Mouse (Mus musculus): ENCODE data around the gene Igdcc3. TPM values are rescaled to one million over a fixed set of nuclear protein-coding genes. Genes with fewer than 3 reads are reported as not detected.

Igdcc3 gene
- polyA plus RNA-seq (2017; shearing (Covaris generic)): under 1 TPM; 0.09 to 0.10 TPM

DNA sequence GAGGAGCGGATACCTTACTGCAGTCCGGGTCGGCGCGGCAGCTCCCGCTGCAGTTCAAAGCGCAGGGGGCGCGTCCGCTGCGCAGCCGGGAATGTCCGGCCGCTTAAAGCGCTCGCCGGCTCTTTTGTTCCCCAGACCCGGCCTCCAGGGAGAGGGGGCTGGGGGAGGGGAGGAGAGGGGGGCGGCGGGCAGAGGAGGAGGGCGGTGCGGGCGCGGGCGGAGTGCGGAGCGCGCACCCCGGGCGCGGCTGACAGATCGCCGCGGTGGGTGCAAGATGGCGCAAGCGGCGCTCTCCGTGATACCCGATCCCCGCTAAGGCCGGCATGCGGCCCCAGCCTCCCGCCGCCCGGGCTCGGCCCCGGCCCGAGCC is at the start of gene Igdcc3:
TSS of gene Igdcc3 (plus strand) at position 254 of the 370 bp plus-strand sequence.

GRCm38 (mm10) chr9:65100991-65101685 is 39.9 kb upstream of the Igdcc3 start, which contains the start of gene Igdcc4:
Gene Igdcc4, plus strand, starts transcription at chr9:65101486.

DNA sequence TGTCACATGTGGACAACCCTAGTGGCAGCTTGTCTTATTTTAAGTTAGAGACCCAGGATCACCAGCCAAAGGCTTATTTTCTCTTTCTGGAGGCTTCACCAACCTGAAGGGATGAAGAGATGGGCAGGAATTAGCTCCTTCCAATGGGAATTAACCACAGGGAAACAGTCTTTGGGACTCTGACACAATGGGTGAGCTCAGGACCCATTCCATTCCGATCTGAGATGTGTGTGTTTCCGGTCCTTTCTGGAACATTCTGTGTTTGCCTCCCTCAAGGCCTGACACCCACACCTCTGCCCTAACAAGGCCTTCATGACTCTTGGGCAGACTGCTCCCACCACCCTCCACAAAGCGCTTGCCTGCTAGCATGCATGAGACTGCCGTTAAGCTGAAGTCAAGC is 54.1 kb downstream of the Igdcc3 start, which contains the start of gene Parp16:
TSS of gene Parp16 (plus strand) at position 301 of the 400 bp plus-strand sequence.

Other genes with a start within 250 kb of the Igdcc3 start
- under 1 TPM; 0.07 to 0.77 TPM for gene Slc24a1, start 189.6 kb upstream of the Igdcc3 start, polyA plus RNA-seq (2017; shearing (Covaris generic))
- 10 to 100 TPM; 37.2 to 51.1 TPM for gene Ints14, start 180.3 kb upstream of the Igdcc3 start, polyA plus RNA-seq (2017; shearing (Covaris generic))
- 100 to 1,000 TPM in 1 of 2 experiments, 10 to 100 TPM in 1; 91.7 to 171 TPM for gene Hacd3, start 119.5 kb upstream of the Igdcc3 start, polyA plus RNA-seq (2017; shearing (Covaris generic))
- gene Dpp8, start 108.8 kb upstream of the Igdcc3 start, polyA plus RNA-seq (2017; shearing (Covaris generic)): 10 to 100 TPM; 62.1 to 79.4 TPM
- gene Igdcc4, start 39.7 kb upstream of the Igdcc3 start, polyA plus RNA-seq (2017; shearing (Covaris generic)): 1 to 10 TPM in 1 of 2 experiments, under 1 TPM in 1; 0.08 to 3.4 TPM
- gene Parp16, start 54.2 kb downstream of the Igdcc3 start, polyA plus RNA-seq (2017; shearing (Covaris generic)): 10 to 100 TPM; 10.6 to 25.3 TPM
- under 1 TPM; 0.04 to 0.49 TPM for gene Cilp, start 124.0 kb downstream of the Igdcc3 start, polyA plus RNA-seq (2017; shearing (Covaris generic))
- 10 to 100 TPM; 43.3 to 62.3 TPM for gene Clpx, start 153.1 kb downstream of the Igdcc3 start, polyA plus RNA-seq (2017; shearing (Covaris generic))
- gene Pdcd7, start 204.9 kb downstream of the Igdcc3 start, polyA plus RNA-seq (2017; shearing (Covaris generic)): 10 to 100 TPM; 37.1 to 44.0 TPM
- not detected for gene Ubap1l, start 219.9 kb downstream of the Igdcc3 start, polyA plus RNA-seq (2017; shearing (Covaris generic))

All from inflammation-experienced regulatory T-cells (primary cell).